Mouse (Mus musculus): ENCODE data around the gene Eif1. TPM values are rescaled to one million over a fixed set of nuclear protein-coding genes. Genes with fewer than 3 reads are reported as not detected.
"Not testable (repeated sequence)": the region's sequence is repeated elsewhere in the genome, so short reads cannot be mapped to it uniquely, and the experiment has no call there.

Eif1 gene
- polyA plus RNA-seq, 1 experiment, result 768 TPM

- Histone ChIP-seq H3K9me3 (no peaks in the 10 kb centered on the region), H3K36me3 (replicated peaks; ENCODE audit: low read length) (no peaks in the 10 kb centered on the region), H3K4me3 (replicated peaks) (no peak overlapping the region), H3K4me1 (peaks cover 3% of the 10 kb centered on the region; the same call in 1 of the 2 replicates), H3K27me3 (replicated peaks) (peaks cover 11% of the 10 kb centered on the region)
- no peak for TF ChIP-seq FLI1 (IDR thresholded peaks at IDR 0.05; ENCODE audit: low read length)
- TF ChIP-seq GATA1 (IDR thresholded peaks at IDR 0.05; ENCODE audit: borderline replicate concordance, low read length), result no peak
Measured at GRCm38 (mm10) chr11:100311656-100312055, 8.0 kb upstream of the Eif1 start.

- peaks cover 11% of the 10 kb centered on the region for H3K27me3 ChIP-seq (replicated peaks)
- TF ChIP-seq GATA1 (IDR thresholded peaks at IDR 0.05; ENCODE audit: borderline replicate concordance, low read length) (no peak), FLI1 (IDR thresholded peaks at IDR 0.05; ENCODE audit: low read length) (no peak)
- H3K9me3 ChIP-seq, result no peaks in the 10 kb centered on the region
- no peak overlapping the region for H3K4me3 ChIP-seq (replicated peaks)
- H3K36me3 ChIP-seq (replicated peaks; ENCODE audit: low read length), result no peaks in the 10 kb centered on the region
- peaks cover 3% of the 10 kb centered on the region; the same call in 1 of the 2 replicates for H3K4me1 ChIP-seq
Measured at GRCm38 (mm10) chr11:100312096-100312679, 7.5 kb upstream of the Eif1 start.

GRCm38 (mm10) chr11:100313424-100313823, 6.3 kb upstream of the Eif1 start:
- no peaks in the 10 kb centered on the region for H3K36me3 ChIP-seq (replicated peaks; ENCODE audit: low read length)
- no peak for TF ChIP-seq FLI1 (IDR thresholded peaks at IDR 0.05; ENCODE audit: low read length)
- TF ChIP-seq GATA1 (IDR thresholded peaks at IDR 0.05; ENCODE audit: borderline replicate concordance, low read length), result no peak
- H3K27me3 ChIP-seq (replicated peaks), result peaks cover 7% of the 10 kb centered on the region
- H3K4me1 ChIP-seq, result peaks cover 7% of the 10 kb centered on the region; the same call in 1 of the 2 replicates
- H3K9me3 ChIP-seq, result no peaks in the 10 kb centered on the region
- no peak overlapping the region for H3K4me3 ChIP-seq (replicated peaks)

GRCm38 (mm10) chr11:100315439-100315838, 4.2 kb upstream of the Eif1 start:
- Histone ChIP-seq H3K4me3 (replicated peaks) (no peak overlapping the region), H3K9me3 (no peaks in the 10 kb centered on the region), H3K27me3 (replicated peaks) (peaks cover 7% of the 10 kb centered on the region), H3K36me3 (replicated peaks; ENCODE audit: low read length) (peaks cover 1% of the 10 kb centered on the region), H3K4me1 (peaks cover 12% of the 10 kb centered on the region; the same call in 1 of the 2 replicates)
- TF ChIP-seq FLI1 (IDR thresholded peaks at IDR 0.05; ENCODE audit: low read length) (no peak), GATA1 (IDR thresholded peaks at IDR 0.05; ENCODE audit: borderline replicate concordance, low read length) (no peak)

GRCm38 (mm10) chr11:100317826-100318380, 1.8 kb upstream of the Eif1 start:
- Histone ChIP-seq H3K36me3 (replicated peaks; ENCODE audit: low read length) (peaks cover 22% of the 10 kb centered on the region), H3K9me3 (no peaks in the 10 kb centered on the region), H3K4me3 (replicated peaks) (no peak overlapping the region), H3K4me1 (peaks cover 30% of the 10 kb centered on the region), H3K27me3 (replicated peaks) (peaks cover 4% of the 10 kb centered on the region)
- TF ChIP-seq FLI1 (IDR thresholded peaks at IDR 0.05; ENCODE audit: low read length) (no peak), GATA1 (IDR thresholded peaks at IDR 0.05; ENCODE audit: borderline replicate concordance, low read length) (peak; percentile 45; the same call in 1 of the 3 replicates)

- H3K27me3 ChIP-seq (replicated peaks), result peaks cover 4% of the 10 kb centered on the region
- peaks cover 24% of the 10 kb centered on the region for H3K36me3 ChIP-seq (replicated peaks; ENCODE audit: low read length)
- H3K4me3 ChIP-seq (replicated peaks), result peak overlapping the region; percentile 97
- H3K9me3 ChIP-seq, result no peaks in the 10 kb centered on the region
- H3K4me1 ChIP-seq, result peaks cover 30% of the 10 kb centered on the region
- no peak for TF ChIP-seq GATA1 (IDR thresholded peaks at IDR 0.05; ENCODE audit: borderline replicate concordance, low read length)
- no peak for TF ChIP-seq FLI1 (IDR thresholded peaks at IDR 0.05; ENCODE audit: low read length)
Measured at GRCm38 (mm10) chr11:100318529-100319451, 895 bp upstream of the Eif1 start.

GRCm38 (mm10) chr11:100320172-100320630, 516 bp downstream of the Eif1 start:
- TF ChIP-seq GATA1 (IDR thresholded peaks at IDR 0.05; ENCODE audit: borderline replicate concordance, low read length) (no peak), FLI1 (IDR thresholded peaks at IDR 0.05; ENCODE audit: low read length) (peak; percentile 87)
- Histone ChIP-seq H3K36me3 (replicated peaks; ENCODE audit: low read length) (peaks cover 28% of the 10 kb centered on the region), H3K4me3 (replicated peaks) (peak overlapping the region; percentile 97), H3K4me1 (peaks cover 30% of the 10 kb centered on the region), H3K27me3 (replicated peaks) (peaks cover 4% of the 10 kb centered on the region), H3K9me3 (no peaks in the 10 kb centered on the region)

GRCm38 (mm10) chr11:100320701-100321410, 1.2 kb downstream of the Eif1 start:
- Histone ChIP-seq H3K36me3 (replicated peaks; ENCODE audit: low read length) (peaks cover 29% of the 10 kb centered on the region), H3K4me1 (peaks cover 30% of the 10 kb centered on the region), H3K4me3 (replicated peaks) (peak overlapping the region; percentile 97)
- H3K9me3 ChIP-seq; H3K27me3 ChIP-seq (replicated peaks): not testable (repeated sequence)

GRCm38 (mm10) chr11:100321479-100322305, 2.0 kb downstream of the Eif1 start:
- not testable (repeated sequence) for H3K27me3 ChIP-seq (replicated peaks); H3K9me3 ChIP-seq
- H3K36me3 ChIP-seq (replicated peaks; ENCODE audit: low read length), result peaks cover 29% of the 10 kb centered on the region
- peak overlapping the region; percentile 78 for H3K4me3 ChIP-seq (replicated peaks)
- peaks cover 27% of the 10 kb centered on the region for H3K4me1 ChIP-seq
